Mouse (Mus musculus) gastrocnemius, postnatal 25 days (tissue): ENCODE measurements around the gene Gm26727. TPM values are rescaled to one million over a fixed set of nuclear protein-coding genes. Genes with fewer than 3 reads are reported as not detected.
"Not testable (repeated sequence)": the region's sequence is repeated elsewhere in the genome, so short reads cannot be mapped to it uniquely, and the experiment has no call there.

Source experiments
- DNase-seq: peaks from one replicate; pipeline ENCODE4 v3.0.0; 2022
- long read RNA-seq, 2 experiments: library from polyadenylated mRNA; stranded (forward); transcript quantifications; one replicate each; pipeline ENCODE4 v2.0.0; 2021
- total RNA-seq, 2 experiments: library from RNA; stranded (reverse); gene quantifications; 1 replicate in 1 of 2; 2 replicates in 1 of 2; pipeline ENCODE4 v1.2.3; 2021

Gene Gm26727
- total RNA-seq: not detected
- long read RNA-seq, experiment 1: 0 reads
- long read RNA-seq, experiment 2: 0 reads

DNA sequence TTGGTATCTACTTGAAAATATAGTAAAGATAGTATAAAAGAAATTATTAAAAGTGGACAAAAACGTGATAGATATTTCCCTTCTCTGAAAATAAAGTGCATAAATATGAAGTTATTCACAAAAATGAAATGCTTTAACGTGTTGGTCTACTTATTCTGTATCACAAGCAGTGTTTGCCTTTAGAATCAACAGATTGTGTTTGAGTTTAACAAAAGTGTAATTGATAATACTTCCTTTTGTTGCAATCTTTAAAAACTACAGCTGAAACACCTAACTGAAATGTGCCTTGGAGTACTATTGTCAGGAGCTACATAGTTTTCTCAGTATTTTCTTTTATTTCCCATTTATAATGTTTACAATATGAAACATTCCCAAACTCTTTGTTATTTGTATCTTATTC, at the start of gene Gm26727:
Gene Gm26727 (minus strand): TSS at position 101 of the 400 bp plus-strand sequence.
- DNase-seq: no peak

- peak; percentile 83 for DNase-seq
These were observed 48.1 kb upstream of the Gm26727 start for GRCm38 (mm10) chr2:67481051-67481450.

DNA sequence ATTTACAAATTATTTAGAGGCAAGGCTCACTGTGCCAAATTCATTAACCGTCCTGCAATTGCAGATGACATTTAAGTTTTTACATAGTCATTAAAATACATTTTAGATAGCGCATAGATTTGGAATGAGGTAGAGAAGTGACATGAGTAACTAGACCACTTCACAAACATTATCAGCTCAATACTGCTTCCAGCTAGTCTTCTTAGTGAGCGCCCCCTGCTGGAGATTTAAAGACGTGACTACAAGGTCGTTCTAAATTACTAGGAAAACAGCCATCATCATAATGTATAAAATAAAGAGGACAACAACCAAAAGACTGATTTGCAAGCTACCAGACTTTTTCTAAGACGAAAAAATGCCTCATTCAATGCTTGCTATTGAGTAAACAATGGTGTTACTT, 44.8 kb upstream of the Gm26727 start:
- DNase-seq: no peak

DNA sequence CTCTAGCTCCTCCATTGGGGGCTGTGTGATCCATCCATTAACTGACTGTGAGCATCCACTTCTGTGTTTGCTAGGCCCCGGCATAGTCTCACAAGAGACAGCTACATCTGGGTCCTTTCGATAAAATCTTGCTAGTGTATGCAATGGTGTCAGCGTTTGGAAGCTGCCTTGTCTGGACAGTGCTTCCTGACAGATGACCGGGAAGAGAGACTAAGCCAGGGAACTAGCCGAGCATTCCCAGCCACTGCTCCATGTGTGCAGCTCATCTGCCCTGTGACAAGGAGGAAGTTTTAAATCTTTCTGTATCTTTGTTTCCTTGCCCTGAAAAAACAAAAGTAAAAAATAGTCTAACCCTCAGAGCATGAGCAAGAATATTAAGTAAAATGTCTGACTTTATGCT, 37.0 kb upstream of the Gm26727 start:
- not testable (repeated sequence) for DNase-seq

GRCm38 (mm10) chr2:67467036-67467435, 34.1 kb upstream of the Gm26727 start:
- DNase-seq: no peak

GRCm38 (mm10) chr2:67460857-67461256, 27.9 kb upstream of the Gm26727 start:
- no peak for DNase-seq

DNA sequence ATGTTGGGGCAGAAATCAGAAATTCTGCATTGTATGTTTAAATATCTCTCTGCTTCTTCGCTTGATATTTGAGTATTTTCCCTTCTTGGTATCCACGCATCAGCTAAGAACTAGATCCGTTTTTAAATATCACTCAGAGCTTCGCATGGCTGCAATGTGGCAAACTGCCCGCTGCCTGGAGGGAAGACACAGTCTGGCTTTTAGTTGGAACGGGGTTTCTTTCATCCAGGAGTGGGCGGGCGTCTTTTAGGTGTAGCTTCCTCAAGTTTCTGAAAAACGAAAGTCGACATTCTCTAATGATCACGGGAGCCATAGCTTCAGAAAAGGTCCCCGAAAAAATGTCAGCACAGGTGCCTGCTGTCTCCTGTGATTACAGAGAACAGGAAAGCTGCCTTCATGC, 14.2 kb upstream of the Gm26727 start:
- DNase-seq: peak; percentile 25

DNA sequence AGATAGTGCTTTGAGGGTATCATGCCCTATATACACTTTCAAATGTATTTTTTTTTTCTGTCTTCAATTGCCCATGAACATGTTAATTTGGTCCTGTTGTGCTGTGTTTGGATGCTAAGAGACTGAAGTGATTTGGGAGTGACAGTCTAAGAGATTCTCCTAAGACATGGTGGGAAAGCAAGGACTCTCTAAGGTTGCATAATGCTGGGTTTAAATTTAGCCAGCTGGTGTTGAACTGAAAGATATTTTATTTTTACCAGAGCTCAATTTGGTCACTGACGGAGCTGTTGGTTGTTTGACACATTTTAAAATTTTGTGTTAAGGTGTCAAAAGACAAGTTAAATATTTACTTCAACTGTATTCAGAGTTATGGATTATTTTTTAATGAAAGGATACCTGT, 13.8 kb upstream of the Gm26727 start:
- no peak for DNase-seq

GRCm38 (mm10) chr2:67445780-67446179, 12.8 kb upstream of the Gm26727 start, which contains the start of gene Xirp2:
TSS of gene Xirp2 (plus strand) at chr2:67446002.
- peak; percentile 56 for DNase-seq

DNA sequence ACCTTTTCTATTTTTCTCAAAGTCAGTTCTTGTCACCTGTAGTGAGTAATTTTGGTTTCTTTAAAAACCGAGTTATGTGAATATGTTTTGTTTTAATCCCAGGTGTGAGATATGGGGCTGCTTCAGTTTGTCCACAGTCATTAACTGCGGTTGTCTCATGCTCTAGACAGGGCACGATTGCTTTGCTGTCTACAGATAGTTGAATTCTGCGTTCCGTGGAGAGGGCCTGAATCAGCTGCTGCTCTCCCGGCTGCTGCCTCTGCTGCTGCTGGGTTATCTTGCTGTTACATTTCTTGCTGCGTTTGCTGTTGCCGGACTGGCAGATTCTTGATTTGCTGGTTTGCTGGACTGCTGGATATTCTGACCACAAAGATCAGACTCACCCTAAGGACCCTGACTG, 5.3 kb upstream of the Gm26727 start:
- DNase-seq: no peak

GRCm38 (mm10) chr2:67422799-67423198, 10.2 kb downstream of the Gm26727 start:
- DNase-seq: no peak

DNA sequence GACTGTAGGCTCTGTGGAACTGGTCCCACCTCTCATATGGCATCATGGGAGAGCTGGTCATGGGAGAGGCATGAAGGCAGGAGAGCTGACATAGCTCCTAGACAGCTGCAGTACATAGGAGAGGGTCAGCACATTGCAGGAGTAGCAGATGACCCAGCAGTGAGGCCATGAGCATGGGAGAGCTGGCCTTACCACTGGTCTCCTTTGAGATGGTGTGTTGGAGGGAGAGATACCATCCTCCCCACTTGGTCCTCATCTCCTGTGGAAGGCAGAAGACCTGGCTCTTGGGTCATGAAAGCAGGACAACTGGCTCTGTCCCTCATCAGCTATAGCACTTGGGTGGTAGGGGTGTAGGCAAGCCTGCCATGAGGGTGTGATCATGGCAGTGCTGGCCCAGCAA, 12.1 kb downstream of the Gm26727 start:
- DNase-seq: no peak

DNA sequence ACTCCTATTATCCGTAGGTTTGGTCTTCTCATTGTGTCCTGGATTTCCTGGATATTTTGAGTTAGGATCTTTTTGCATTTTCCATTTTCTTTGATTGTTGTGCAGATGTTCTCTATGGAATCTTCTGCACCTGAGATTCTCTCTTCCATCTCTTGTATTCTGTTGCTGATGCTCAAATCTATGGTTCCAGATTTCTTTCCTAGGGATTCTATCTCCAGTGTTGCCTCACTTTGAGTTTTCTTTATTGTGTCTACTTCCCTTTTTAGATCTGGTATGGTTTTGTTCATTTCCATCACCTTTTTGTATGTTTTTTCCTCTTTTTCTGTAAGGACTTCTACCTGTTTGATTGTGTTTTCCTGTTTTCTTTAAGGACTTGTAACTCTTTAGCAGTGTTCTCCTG, 19.6 kb downstream of the Gm26727 start, which contains the start of gene Gm21830:
Gene Gm21830 (plus strand): TSS at position 301 of the 400 bp plus-strand sequence.
- DNase-seq: not testable (repeated sequence)

Other genes with a start within 250 kb of the Gm26727 start
- gene Gm21830, start 19.5 kb downstream of the Gm26727 start, total RNA-seq: not detected
- gene Xirp2, start 12.8 kb upstream of the Gm26727 start, total RNA-seq: 100 to 1,000 TPM; 830 to 948 TPM
- 1 to 10 TPM; 1.9 to 2.8 TPM for gene B3galt1, start 132.7 kb upstream of the Gm26727 start, total RNA-seq